In the genomic region with DNA sequence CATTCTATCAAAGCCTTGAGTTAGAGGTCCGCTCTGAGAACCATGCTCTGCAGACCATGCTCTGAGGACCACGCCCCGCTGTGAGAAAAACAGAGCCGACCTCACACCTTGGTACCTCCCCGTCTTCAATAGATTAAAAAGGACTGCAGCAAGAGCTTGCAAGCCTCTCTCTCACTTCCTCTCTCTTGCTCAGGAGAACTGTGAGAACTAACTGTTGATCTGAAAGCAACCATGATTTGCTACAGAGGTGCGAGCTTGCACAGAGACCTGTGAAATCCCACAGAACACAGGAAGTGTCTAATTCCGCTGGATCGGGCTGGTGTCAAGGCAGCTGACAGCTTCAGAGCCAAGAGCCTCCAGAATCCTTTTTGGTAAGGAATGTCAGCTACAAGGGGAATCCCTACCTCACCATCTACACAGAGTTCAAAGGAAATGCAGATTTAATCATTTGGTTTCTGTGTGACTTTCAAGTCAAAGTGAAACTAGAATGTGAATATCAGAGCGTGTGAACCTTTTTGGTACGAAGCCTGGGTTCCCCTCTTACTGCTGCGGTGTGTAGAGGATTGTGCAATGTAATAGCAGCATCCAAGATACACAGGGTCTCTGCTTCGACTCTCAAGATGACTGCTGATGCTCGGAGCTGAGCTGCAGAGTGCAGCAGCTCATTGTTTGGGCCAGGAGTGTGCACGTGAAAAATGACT, we compare ENCODE assay signal across 9 mouse cellular contexts.
DNase-seq lines count a peak whose midpoint lies in the region; ATAC-seq and TF ChIP-seq lines count a peak whose summit lies in the region.
"Had no signal": no experiment of that assay in that cellular context is flagged by ENCODE, and none has a peak within 500 bp of the region (broad histone marks: within the 10 kb centered on the region; RNA-seq: fewer than 3 reads in every experiment).

No protein-coding gene starts in this region.

- DNase-seq in kidney, adult 2 months: peak; percentile 42
- DNase-seq in kidney, postnatal 25 days: no peak
- DNase-seq in lung, embryonic 14.5 days: no peak
- DNase-seq in thymus, adult 18-20 months: peak; percentile 48 to 70
- no peak for DNase-seq in urinary bladder, postnatal 4 days (ENCODE audit: low spot score in 2 of 2)
- DNase-seq in frontal cortex, postnatal 36 days (ENCODE audit: low spot score in 2 of 2): no peak
- DNase-seq in adrenal gland, adult 8-10 months: no peak

- 61% methylated on average over 14 of the region's 14 CpGs for WGBS in kidney, adult 2 months
- 49% methylated on average over 14 of the region's 14 CpGs for WGBS in lung, embryonic 14.5 days

- peak overlapping the region; percentile 12; the same call in 1 of the 2 replicates for H3K27ac ChIP-seq in kidney, adult 2 months (ENCODE audit: insufficient read depth, low read depth, low read length)
- H3K27ac ChIP-seq in lung, embryonic 14.5 days (ENCODE audit: low read depth): no peak overlapping the region
- H3K27ac ChIP-seq: hindbrain, embryonic 15.5 days had no signal

- no peak for TF ChIP-seq CTCF in kidney, adult 2 months (conservative IDR thresholded peaks at IDR 0.05; ENCODE audit: insufficient read depth, insufficient read length, low read depth, low read length)
- no peak for TF ChIP-seq CTCF in lung, embryonic 14.5 days (IDR thresholded peaks at IDR 0.05; ENCODE audit: low read depth)

- ATAC-seq in granulocyte monocyte progenitor cell, adult 5-6 weeks (replicated peaks; ENCODE audit: poor library complexity, severe bottlenecking): peak; percentile 89
- no peak for ATAC-seq in lung, embryonic 14.5 days (ENCODE audit: insufficient read depth)

- H3K9ac ChIP-seq in lung, embryonic 14.5 days: no peak overlapping the region
- H3K9ac ChIP-seq: hindbrain, embryonic 15.5 days had no signal

- H3K4me2 ChIP-seq in lung, embryonic 14.5 days: peak overlapping the region; percentile 2; the same call in 1 of the 2 replicates
- H3K4me2 ChIP-seq: hindbrain, embryonic 15.5 days had no signal

- no peaks in the 10 kb centered on the region for H3K9me3 ChIP-seq in lung, embryonic 14.5 days (ENCODE audit: low read depth, low read length)
- H3K9me3 ChIP-seq: hindbrain, embryonic 15.5 days had no signal

- peak overlapping the region; percentile 43 for H3K4me3 ChIP-seq in kidney, adult 2 months (ENCODE audit: insufficient read depth, low read depth, low read length)
- H3K4me3 ChIP-seq in lung, embryonic 14.5 days (ENCODE audit: low read depth, low read length): no peak overlapping the region
- H3K4me3 ChIP-seq: hindbrain, embryonic 15.5 days had no signal

- peaks cover 3% of the 10 kb centered on the region; the same call in 1 of the 2 replicates for H3K4me1 ChIP-seq in kidney, adult 2 months (ENCODE audit: control insufficient read depth, insufficient read depth, low read length)
- no peaks in the 10 kb centered on the region for H3K4me1 ChIP-seq in lung, embryonic 14.5 days (ENCODE audit: insufficient read depth)

- no peaks in the 10 kb centered on the region for H3K36me3 ChIP-seq in kidney, adult 2 months (ENCODE audit: control insufficient read depth, insufficient read depth, low read length)
- no peaks in the 10 kb centered on the region for H3K36me3 ChIP-seq in lung, embryonic 14.5 days (ENCODE audit: insufficient read depth)
- H3K36me3 ChIP-seq: hindbrain, embryonic 15.5 days had no signal

- no peaks in the 10 kb centered on the region for H3K27me3 ChIP-seq in kidney, adult 2 months (replicated peaks; ENCODE audit: control insufficient read depth, insufficient read depth, low read length)
- no peaks in the 10 kb centered on the region for H3K27me3 ChIP-seq in lung, embryonic 14.5 days (ENCODE audit: insufficient read depth, low read length)
- H3K27me3 ChIP-seq: hindbrain, embryonic 15.5 days had no signal

- no peak for TF ChIP-seq POLR2A in kidney, adult 2 months (IDR thresholded peaks at IDR 0.05; ENCODE audit: low read depth, low read length)

Comparison
In these comparisons a context has a peak if more than half of its experiments do, and no peak if none do; other contexts are left out.
1. DNase-seq: peak in kidney, adult 2 months (single experiment) and thymus, adult 18-20 months (2 of 2); none in kidney, postnatal 25 days (0 of 2), lung, embryonic 14.5 days (single experiment), urinary bladder, postnatal 4 days (0 of 2), frontal cortex, postnatal 36 days (0 of 2) and adrenal gland, adult 8-10 months (single experiment).